11 mouse cellular contexts compared by ENCODE assay signal in genomic region chr5:33272146-33272545, GRCm38 (mm10). TPM values are rescaled to one million over a fixed set of nuclear protein-coding genes. Genes with fewer than 3 reads are reported as not detected.
A peak's percentile ranks its signal among the peaks of the same experiment; 100 is the strongest.
DNase-seq lines count a peak whose midpoint lies in the region; ATAC-seq and TF ChIP-seq lines count a peak whose summit lies in the region.
"Had no signal": no experiment of that assay in that cellular context is flagged by ENCODE, and none has a peak within 500 bp of the region (broad histone marks: within the 10 kb centered on the region; RNA-seq: fewer than 3 reads in every experiment).

No protein-coding gene starts in this region.

- peaks cover 21% of the 10 kb centered on the region for H3K4me1 ChIP-seq in heart, adult 2 months (ENCODE audit: control insufficient read depth, insufficient read depth, low read length)
- H3K4me1 ChIP-seq in megakaryocyte, embryonic 14.5 days = peaks cover 75% of the 10 kb centered on the region
- H3K4me1 ChIP-seq in hindbrain, embryonic 14.5 days (replicated peaks; ENCODE audit: control insufficient read depth, insufficient read depth, low read length) = peaks cover 30% of the 10 kb centered on the region
- H3K4me1 ChIP-seq in midbrain, embryonic 14.5 days (ENCODE audit: control insufficient read depth, insufficient read depth, low read length) = peaks cover 34% of the 10 kb centered on the region

- 0 out of 2 replicates have a peak overlapping the region, but pooled peaks have one; percentile 86 for H3K4me2 ChIP-seq in hindbrain, embryonic 14.5 days (replicated peaks)
- H3K4me2 ChIP-seq in midbrain, embryonic 14.5 days (ENCODE audit: low read length) = peak overlapping the region; percentile 3; the same call in 1 of the 2 replicates

- H3K27ac ChIP-seq in heart, adult 2 months = peak overlapping the region; percentile 11; the same call in 1 of the 2 replicates
- no peak overlapping the region for H3K27ac ChIP-seq in hindbrain, embryonic 14.5 days
- no peak overlapping the region for H3K27ac ChIP-seq in midbrain, embryonic 14.5 days (replicated peaks; ENCODE audit: low read depth, low read length)

- 53% methylated on average over 7 of the region's 7 CpGs for WGBS in heart, adult 2 months
- WGBS in hindbrain, embryonic 14.5 days = 70% methylated on average over 7 of the region's 7 CpGs
- 68% methylated on average over 7 of the region's 7 CpGs for WGBS in midbrain, embryonic 14.5 days

- TF ChIP-seq CTCF in heart, adult 2 months (IDR thresholded peaks at IDR 0.05) = no peak

- peaks cover 13% of the 10 kb centered on the region for H3K79me2 ChIP-seq in heart, adult 2 months (replicated peaks; ENCODE audit: control insufficient read depth, insufficient read depth, low read length)

- no peaks in the 10 kb centered on the region for H3K9me3 ChIP-seq in megakaryocyte, embryonic 14.5 days
- no peaks in the 10 kb centered on the region for H3K9me3 ChIP-seq in hindbrain, embryonic 14.5 days (ENCODE audit: control insufficient read depth, low read length)
- no peaks in the 10 kb centered on the region for H3K9me3 ChIP-seq in midbrain, embryonic 14.5 days (ENCODE audit: control insufficient read depth, low read length)

- peaks cover 6% of the 10 kb centered on the region for H3K36me3 ChIP-seq in heart, adult 2 months (ENCODE audit: control insufficient read depth, insufficient read depth, low read length)
- H3K36me3 ChIP-seq in megakaryocyte, embryonic 14.5 days (replicated peaks; ENCODE audit: low read length) = peaks cover 55% of the 10 kb centered on the region
- H3K36me3 ChIP-seq in hindbrain, embryonic 14.5 days (replicated peaks; ENCODE audit: control insufficient read depth, insufficient read depth) = peaks cover 37% of the 10 kb centered on the region
- H3K36me3 ChIP-seq in midbrain, embryonic 14.5 days (ENCODE audit: control insufficient read depth, insufficient read depth, low read length) = peaks cover 37% of the 10 kb centered on the region

- no peak for TF ChIP-seq POLR2A in heart, adult 2 months (IDR thresholded peaks at IDR 0.05; ENCODE audit: insufficient read depth, low read depth, low read length)

- no peak for TF ChIP-seq EP300 in heart, adult 2 months (IDR thresholded peaks at IDR 0.05; ENCODE audit: insufficient read depth, low read depth, low read length)

- DNase-seq in heart, adult 2 months = no peak
- no peak for DNase-seq in heart, postnatal 25 days (ENCODE audit: low spot score)
- DNase-seq in hindbrain, embryonic 14.5 days (ENCODE audit: low spot score) = no peak
- DNase-seq in midbrain, embryonic 14.5 days = no peak
- no peak for DNase-seq in adipocyte (ENCODE audit: low spot score)
- DNase-seq in frontal cortex, postnatal 36 days (ENCODE audit: low spot score in 2 of 2) = no peak
- DNase-seq: cerebellum, postnatal 36 days; right cerebral cortex, postnatal 14 days had no signal

- no peak overlapping the region for H3K4me3 ChIP-seq in heart, adult 2 months
- peak overlapping the region; percentile 98 for H3K4me3 ChIP-seq in megakaryocyte, embryonic 14.5 days (replicated peaks)
- no peak overlapping the region for H3K4me3 ChIP-seq in hindbrain, embryonic 14.5 days (replicated peaks; ENCODE audit: low read length)
- no peak overlapping the region for H3K4me3 ChIP-seq in midbrain, embryonic 14.5 days (replicated peaks; ENCODE audit: low read depth, low read length)

- intact Hi-C loops in heart, adult 2 months (cut with DNase I) = loop anchor here (10.0 kb wide), 1 partner anchor 257 kb away; the partner anchor contains the start of gene Ywhah
- intact Hi-C loops in heart, postnatal 25 days (cut with DNase I) = no loop called here

- ATAC-seq in megakaryocyte, adult 5-6 weeks (ENCODE audit: poor library complexity, severe bottlenecking) = no peak
- ATAC-seq in hindbrain, embryonic 14.5 days (ENCODE audit: low FRiP score) = no peak
- ATAC-seq in midbrain, embryonic 14.5 days (ENCODE audit: low FRiP score, low TSS enrichment) = no peak
- ATAC-seq: inflammation-experienced regulatory T-cells, adult 6 months had no signal

- H3K9ac ChIP-seq in heart, adult 2 months (ENCODE audit: low read depth, low read length) = no peak overlapping the region
- no peak overlapping the region for H3K9ac ChIP-seq in hindbrain, embryonic 14.5 days
- H3K9ac ChIP-seq in midbrain, embryonic 14.5 days (replicated peaks; ENCODE audit: low read length) = no peak overlapping the region; the same call in 1 of the 2 replicates

- H3K27me3 ChIP-seq in heart, adult 2 months (ENCODE audit: control insufficient read depth, insufficient read depth, low read length) = no peaks in the 10 kb centered on the region
- no peaks in the 10 kb centered on the region for H3K27me3 ChIP-seq in megakaryocyte, embryonic 14.5 days (replicated peaks)
- no peaks in the 10 kb centered on the region for H3K27me3 ChIP-seq in hindbrain, embryonic 14.5 days (ENCODE audit: control insufficient read depth, insufficient read depth, low read length)
- H3K27me3 ChIP-seq in midbrain, embryonic 14.5 days (ENCODE audit: control insufficient read depth, insufficient read depth, low read length) = no peaks in the 10 kb centered on the region

RNA-seq across cellular contexts. Expression of gene Ctbp1, which starts 2.6 kb away (rescaled TPM):
- total RNA-seq in heart, adult 2 months (2021) = 100 to 1,000 TPM; 213 to 227 TPM
- 175 and 178 TPM in 2 replicates for polyA plus RNA-seq in heart, adult 2 months (2012; rRNA removed)
- total RNA-seq in heart, postnatal 25 days (2021) = 100 to 1,000 TPM; 208 to 209 TPM
- 321 and 333 TPM in 2 replicates for polyA plus RNA-seq in megakaryocyte, embryonic 14.5 days (2012; ENCODE audit: insufficient read depth, low replicate concordance)
- total RNA-seq in megakaryocyte, adult 5-6 weeks (2015) = 103 and 120 TPM in 2 replicates
- 103 and 127 TPM in 2 replicates for total RNA-seq in megakaryocyte, adult 5-6 weeks (2017)
- 498 and 540 TPM in 2 replicates for polyA plus RNA-seq in hindbrain, embryonic 14.5 days (2014; fragmentation: Nextera tagmentation; extraction: Ambion mirVana)
- 578 and 581 TPM in 2 replicates for polyA plus RNA-seq in midbrain, embryonic 14.5 days (2014; fragmentation: Nextera tagmentation; extraction: Ambion mirVana)

RNA-seq across cellular contexts. Expression of gene Spon2, which starts 53.9 kb away (rescaled TPM):
- total RNA-seq in heart, adult 2 months (2021) = 10 to 100 TPM in 1 of 2 experiments, 1 to 10 TPM in 1; 2.6 to 13.7 TPM
- polyA plus RNA-seq in heart, adult 2 months (2012; rRNA removed) = 13.8 and 28.5 TPM in 2 replicates
- 10 to 100 TPM in 1 of 2 experiments, 1 to 10 TPM in 1; 3.4 to 13.6 TPM for total RNA-seq in heart, postnatal 25 days (2021)
- not detected in 2 replicates for polyA plus RNA-seq in megakaryocyte, embryonic 14.5 days (2012; ENCODE audit: insufficient read depth, low replicate concordance)
- total RNA-seq in megakaryocyte, adult 5-6 weeks (2015) = 0.69 and 0.73 TPM in 2 replicates
- total RNA-seq in megakaryocyte, adult 5-6 weeks (2017) = not detected in 2 replicates
- polyA plus RNA-seq in hindbrain, embryonic 14.5 days (2014; fragmentation: Nextera tagmentation; extraction: Ambion mirVana) = 3.5 and 3.6 TPM in 2 replicates
- polyA plus RNA-seq in midbrain, embryonic 14.5 days (2014; fragmentation: Nextera tagmentation; extraction: Ambion mirVana) = 0.50 and 1.6 TPM in 2 replicates
- polyA plus RNA-seq: inflammation-experienced regulatory T-cells, adult 6 months had no signal
